16 mouse cellular contexts compared by ENCODE assay signal in genomic region chr1:59384400-59384799, GRCm38 (mm10).
"Had no signal": no experiment of that assay in that cellular context is flagged by ENCODE, and none has a peak within 500 bp of the region (broad histone marks: within the 10 kb centered on the region; RNA-seq: fewer than 3 reads in every experiment).

No protein-coding gene starts in this region.

- H3K4me2 ChIP-seq: neural tube, embryonic 13.5 days; neural tube, embryonic 15.5 days; stomach, embryonic 15.5 days had no signal

- H3K9ac ChIP-seq: neural tube, embryonic 13.5 days; neural tube, embryonic 15.5 days; stomach, embryonic 15.5 days had no signal

- H3K4me3 ChIP-seq: neural tube, embryonic 13.5 days; neural tube, embryonic 15.5 days; stomach, embryonic 15.5 days had no signal

- DNase-seq: retina, postnatal 1 day; right cerebral cortex, adult 18-20 months; right cerebral cortex, postnatal 14 days; right cerebral cortex, postnatal 25 days; right cerebral cortex, postnatal 4 days; spleen, adult 18-20 months; thymus, adult 18-20 months; thymus, adult 2 months; thymus, postnatal 14 days; thymus, postnatal 25 days; thymus, postnatal 36 days; thymus, postnatal 4 days had no signal

- H3K27me3 ChIP-seq: neural tube, embryonic 13.5 days; neural tube, embryonic 15.5 days; stomach, embryonic 15.5 days had no signal

- H3K4me1 ChIP-seq: stomach, embryonic 15.5 days had no signal

- H3K36me3 ChIP-seq: neural tube, embryonic 13.5 days; neural tube, embryonic 15.5 days; stomach, embryonic 15.5 days had no signal

- H3K27ac ChIP-seq: neural tube, embryonic 13.5 days; neural tube, embryonic 15.5 days; stomach, embryonic 15.5 days; stomach, postnatal 0 days had no signal

- H3K9me3 ChIP-seq: neural tube, embryonic 13.5 days; neural tube, embryonic 15.5 days; stomach, embryonic 15.5 days had no signal
